18 mouse cellular contexts compared by ENCODE assay signal in the genomic region with DNA sequence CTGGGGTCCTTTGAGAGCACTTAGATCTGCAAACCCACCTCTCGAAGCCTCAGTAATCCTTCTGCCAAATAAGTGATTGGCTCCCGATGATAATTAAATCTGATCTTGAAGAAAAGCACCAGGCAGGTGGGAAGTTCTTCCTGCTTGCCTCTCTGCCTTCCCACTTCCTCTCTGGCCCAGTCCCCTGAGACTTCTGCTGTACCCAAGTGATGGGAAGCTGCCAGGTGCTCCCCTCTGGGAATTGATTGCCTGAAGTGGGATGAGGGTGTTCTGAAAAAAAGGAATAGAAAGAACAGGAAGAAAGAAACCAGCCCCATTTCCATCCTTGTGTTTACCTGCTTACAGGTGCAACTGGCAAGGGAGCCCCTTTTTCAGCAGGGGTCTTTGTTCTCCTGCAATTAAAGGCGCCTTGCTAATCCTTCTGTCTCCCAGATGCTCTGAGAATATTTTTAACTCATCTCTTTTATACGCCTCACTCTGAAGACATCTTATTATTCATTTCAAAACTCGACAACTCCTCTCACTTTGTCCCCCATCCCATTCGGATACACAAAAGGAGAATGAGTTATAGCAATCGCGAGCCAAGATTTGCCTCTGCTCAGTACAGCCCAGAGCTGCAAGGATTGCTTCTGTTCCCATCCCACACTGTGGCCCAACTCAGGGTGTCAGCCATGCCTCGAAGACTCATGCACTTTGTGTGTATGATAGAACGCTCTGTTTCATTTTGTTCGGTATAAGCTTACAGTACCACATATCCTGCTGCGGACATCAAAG.
A peak's percentile ranks its signal among the peaks of the same experiment; 100 is the strongest.
DNase-seq lines count a peak whose midpoint lies in the region; ATAC-seq lines count a peak whose summit lies in the region.
"Had no signal": no experiment of that assay in that cellular context is flagged by ENCODE, and none has a peak within 500 bp of the region (broad histone marks: within the 10 kb centered on the region; RNA-seq: fewer than 3 reads in every experiment).

No protein-coding gene starts in this region.

- ATAC-seq in monocyte, adult 5-6 weeks (replicated peaks; ENCODE audit: insufficient number of reproducible peaks, low FRiP score, low TSS enrichment, poor library complexity, severe bottlenecking): no peak
- ATAC-seq: CD4-positive, CD25-positive, alpha-beta regulatory T cell, adult 4 months; forebrain, embryonic 13.5 days; hindbrain, embryonic 16.5 days had no signal

- peak; percentile 46 to 69 for DNase-seq in frontal cortex, adult 2 months (ENCODE audit: extremely low spot score in 1 of 2, low spot score in 1 of 2)
- DNase-seq in frontal cortex, postnatal 25 days (ENCODE audit: low spot score in 2 of 2): no peak
- peak; percentile 36 for DNase-seq in layer of hippocampus, adult 9-11 months
- no peak for DNase-seq in layer of hippocampus, adult 8-10 months (ENCODE audit: low spot score in 2 of 2)
- DNase-seq in left cerebral cortex, adult 9 months (ENCODE audit: low spot score in 2 of 2): peak; percentile 40 to 53
- no peak for DNase-seq in left cerebral cortex, postnatal 10 days (ENCODE audit: extremely low spot score in 1 of 2, low spot score in 2 of 2)
- peak; percentile 70 for DNase-seq in telencephalon, adult 2 months (ENCODE audit: low read depth, low spot score)
- DNase-seq: adrenal gland, adult 2 months; adrenal gland, postnatal 14 days; cerebellum, adult 18-20 months; cerebellum, adult 9-10 months; gastrocnemius, postnatal 10 days; gastrocnemius, postnatal 36 days; heart, postnatal 36 days had no signal

- intact Hi-C loops in left cerebral cortex, postnatal 10 days (cut with DNase I): loop anchor here (10.0 kb wide), 1 partner anchor 208 kb away; no protein-coding TSS in a partner anchor

Comparison
In these comparisons a context has a peak if more than half of its experiments do, and no peak if none do; other contexts are left out.
1. DNase-seq: peak in frontal cortex, adult 2 months (2 of 2), layer of hippocampus, adult 9-11 months (single experiment), left cerebral cortex, adult 9 months (2 of 2) and telencephalon, adult 2 months (single experiment); none in frontal cortex, postnatal 25 days (0 of 2), layer of hippocampus, adult 8-10 months (0 of 2) and left cerebral cortex, postnatal 10 days (0 of 2).